ENCODE assay signal across 8 mouse cellular contexts in genomic region chr4:108032352-108032849, GRCm38 (mm10).
DNase-seq lines count a peak whose midpoint lies in the region; ATAC-seq lines count a peak whose summit lies in the region.

No protein-coding gene starts in this region.

- H3K9me3 ChIP-seq in heart, embryonic 13.5 days: no peaks in the 10 kb centered on the region
- no peaks in the 10 kb centered on the region for H3K9me3 ChIP-seq in liver, embryonic 12.5 days (replicated peaks)

- H3K9ac ChIP-seq in heart, embryonic 13.5 days: peak overlapping the region; percentile 78
- H3K9ac ChIP-seq in liver, embryonic 12.5 days: no peak overlapping the region

- H3K4me3 ChIP-seq in heart, embryonic 13.5 days: peak overlapping the region; percentile 69
- peak overlapping the region; percentile 56 for H3K4me3 ChIP-seq in liver, embryonic 12.5 days

- H3K27me3 ChIP-seq in heart, embryonic 13.5 days (replicated peaks): peaks cover 76% of the 10 kb centered on the region
- H3K27me3 ChIP-seq in liver, embryonic 12.5 days (replicated peaks): peaks cover 79% of the 10 kb centered on the region

- H3K27ac ChIP-seq in heart, embryonic 13.5 days (replicated peaks): no peak overlapping the region
- H3K27ac ChIP-seq in liver, embryonic 12.5 days: no peak overlapping the region

- no peak for ATAC-seq in heart, embryonic 13.5 days (ENCODE audit: extremely low read depth, insufficient number of reproducible peaks, low FRiP score, low TSS enrichment)
- no peak for ATAC-seq in liver, embryonic 12.5 days
- ATAC-seq in erythroid progenitor cell, adult 5-6 weeks (replicated peaks; ENCODE audit: low FRiP score, poor library complexity, severe bottlenecking): no peak

- H3K4me1 ChIP-seq in heart, embryonic 13.5 days: peaks cover 24% of the 10 kb centered on the region
- H3K4me1 ChIP-seq in liver, embryonic 12.5 days: peaks cover 21% of the 10 kb centered on the region

- H3K36me3 ChIP-seq in heart, embryonic 13.5 days: no peaks in the 10 kb centered on the region
- no peaks in the 10 kb centered on the region for H3K36me3 ChIP-seq in liver, embryonic 12.5 days

- DNase-seq in adrenal gland, postnatal 10 days: peak; percentile 41
- DNase-seq in adrenal gland, adult 8-10 months: no peak
- DNase-seq in NIH3T3 (ENCODE audit: low read depth) (peak; percentile 50), adipocyte (ENCODE audit: low spot score) (no peak)
- DNase-seq in frontal cortex, postnatal 14 days (ENCODE audit: low spot score in 2 of 2): no peak

- H3K4me2 ChIP-seq in heart, embryonic 13.5 days: peak overlapping the region; percentile 99
- H3K4me2 ChIP-seq in liver, embryonic 12.5 days: peak overlapping the region; percentile 79

- 44% methylated on average over 11 of the region's 11 CpGs for WGBS in heart, embryonic 13.5 days
- 37% methylated on average over 11 of the region's 11 CpGs for WGBS in liver, embryonic 12.5 days (ENCODE audit: insufficient replicate concordance)

Comparison
In these comparisons a context has a peak if more than half of its experiments do, and no peak if none do; other contexts are left out.
1. DNase-seq: peak in adrenal gland, postnatal 10 days (single experiment) and NIH3T3 (single experiment); none in adrenal gland, adult 8-10 months (single experiment), frontal cortex, postnatal 14 days (0 of 2) and adipocyte (single experiment).